Mouse (Mus musculus): ENCODE results near the gene Ppp4r2. TPM values are rescaled to one million over a fixed set of nuclear protein-coding genes. Genes with fewer than 3 reads are reported as not detected.

Ppp4r2 gene
- total RNA-seq (2014; fragmentation: Nextera tagmentation) (94.4 and 139 TPM in 2 replicates), total RNA-seq (2017) (86.0 and 111 TPM in 2 replicates), polyA plus RNA-seq (2012) (48.1 and 80.1 TPM in 2 replicates)

DNA sequence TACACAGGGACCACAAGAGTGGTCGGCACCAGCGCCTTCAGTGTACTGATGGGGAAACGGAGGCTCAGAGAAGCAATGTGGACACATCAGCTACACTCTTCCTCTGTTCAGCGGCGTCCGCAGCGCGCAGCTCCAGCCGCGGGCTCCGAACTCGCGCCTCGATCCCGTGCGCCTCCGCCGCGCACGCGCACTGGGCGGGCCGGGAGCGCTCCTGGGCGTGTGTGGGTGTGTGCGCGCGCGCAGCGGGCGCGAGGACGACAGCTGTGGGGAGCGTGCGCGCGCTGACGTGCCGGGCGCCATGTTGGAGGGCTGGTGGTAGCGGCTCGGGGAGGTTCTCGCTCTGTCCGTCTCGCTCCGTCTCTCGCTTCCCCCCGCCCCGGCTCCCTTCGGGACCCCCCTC, at the start of gene Ppp4r2:
TSS of gene Ppp4r2 (plus strand) at position 268 of the 400 bp plus-strand sequence.
- Histone ChIP-seq H3K36me3 (replicated peaks) (peaks cover 33% of the 10 kb centered on the region), H3K9me3 (replicated peaks) (no peaks in the 10 kb centered on the region), H3K4me1 (ENCODE audit: insufficient read depth, low read depth, low read length) (peaks cover 30% of the 10 kb centered on the region), H3K27me3 (ENCODE audit: insufficient read depth, low read length) (0 out of 2 replicates have a peak, but pooled peaks cover 9% of the 10 kb centered on the region), H3K4me3 (ENCODE audit: low read depth, low read length) (peak within 1 kb of the TSS; percentile 82)
- TF ChIP-seq CTCF (IDR thresholded peaks at IDR 0.05; ENCODE audit: low read depth, low read length) (no peak), GATA2 (IDR thresholded peaks at IDR 0.05; ENCODE audit: borderline replicate concordance, low read depth, low read length) (no peak), POLR2AphosphoS5 (IDR thresholded peaks at IDR 0.05; ENCODE audit: insufficient replicate concordance, low read depth, low read length) (no peak), TAL1 (conservative IDR thresholded peaks at IDR 0.05; ENCODE audit: low read depth, low read length) (no peak), GATA1 (IDR thresholded peaks at IDR 0.05; ENCODE audit: borderline replicate concordance, low read length) (no peak)
- DNase-seq (ENCODE audit: low spot score): peak; percentile 79
- ATAC-seq (ENCODE audit: extremely low read depth, insufficient number of reproducible peaks, low FRiP score, poor library complexity, severe bottlenecking): peak; percentile 61; the same call in 1 of the 2 replicates

DNA sequence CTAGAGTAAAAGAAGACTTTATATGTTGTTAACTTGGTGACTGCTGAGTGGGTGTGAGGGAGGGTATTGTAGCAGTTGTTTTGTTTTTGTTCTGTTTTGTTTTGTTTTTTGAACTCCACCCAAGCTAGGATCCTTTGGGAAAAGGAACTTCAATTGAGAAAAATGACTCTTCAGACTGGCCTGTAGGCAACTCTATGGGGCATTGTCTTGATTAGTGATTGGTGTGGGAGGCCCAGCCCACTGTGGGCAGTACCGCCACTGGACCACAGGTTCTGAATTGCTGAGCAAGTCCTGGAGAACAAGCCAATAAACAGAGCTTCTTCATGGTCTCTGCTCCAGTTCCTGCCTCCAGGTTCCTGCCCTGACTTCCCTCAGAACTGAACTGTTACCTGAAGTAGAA, 45.7 kb upstream of the Ppp4r2 start:
- H3K36me3 ChIP-seq (replicated peaks): no peaks in the 10 kb centered on the region
- no peak for ATAC-seq (ENCODE audit: extremely low read depth, insufficient number of reproducible peaks, low FRiP score, poor library complexity, severe bottlenecking)
- peaks cover 14% of the 10 kb centered on the region; the same call in 1 of the 2 replicates for H3K9me3 ChIP-seq (replicated peaks)
- no peaks in the 10 kb centered on the region for H3K27me3 ChIP-seq (ENCODE audit: insufficient read depth, low read length)
- DNase-seq (ENCODE audit: low spot score): no peak
- no peaks in the 10 kb centered on the region for H3K4me1 ChIP-seq (ENCODE audit: insufficient read depth, low read depth, low read length)
- TF ChIP-seq GATA1 (IDR thresholded peaks at IDR 0.05; ENCODE audit: borderline replicate concordance, low read length): no peak
- TF ChIP-seq POLR2AphosphoS5 (IDR thresholded peaks at IDR 0.05; ENCODE audit: insufficient replicate concordance, low read depth, low read length): no peak
- TF ChIP-seq CTCF (IDR thresholded peaks at IDR 0.05; ENCODE audit: low read depth, low read length): no peak
- no peak for TF ChIP-seq TAL1 (conservative IDR thresholded peaks at IDR 0.05; ENCODE audit: low read depth, low read length)
- no peak for TF ChIP-seq GATA2 (IDR thresholded peaks at IDR 0.05; ENCODE audit: borderline replicate concordance, low read depth, low read length)
- no peak overlapping the region for H3K4me3 ChIP-seq (ENCODE audit: low read depth, low read length)

DNA sequence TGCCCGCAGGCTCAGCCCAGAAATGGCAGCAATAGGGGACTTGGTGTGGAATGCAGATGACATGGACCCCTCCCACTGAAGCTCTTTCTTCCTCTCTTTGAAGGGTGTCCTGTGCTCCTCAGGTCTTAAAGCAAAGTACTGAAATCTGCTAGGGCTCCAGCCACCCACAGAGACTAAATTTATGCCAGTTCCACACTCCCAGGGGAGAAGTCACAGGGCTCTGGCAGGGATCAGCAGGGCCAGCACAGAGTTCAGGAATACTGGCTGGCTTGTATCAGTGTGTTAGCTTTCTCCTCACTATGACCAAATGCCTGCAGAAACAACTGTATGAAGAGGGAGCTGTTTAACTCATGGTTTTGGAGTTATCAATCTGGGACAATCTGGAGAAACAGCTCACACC, 44.3 kb upstream of the Ppp4r2 start:
- Histone ChIP-seq H3K27me3 (ENCODE audit: insufficient read depth, low read length) (no peaks in the 10 kb centered on the region), H3K9me3 (replicated peaks) (peaks cover 12% of the 10 kb centered on the region; the same call in 1 of the 2 replicates), H3K36me3 (replicated peaks) (no peaks in the 10 kb centered on the region), H3K4me1 (ENCODE audit: insufficient read depth, low read depth, low read length) (no peaks in the 10 kb centered on the region), H3K4me3 (ENCODE audit: low read depth, low read length) (no peak overlapping the region)
- ATAC-seq (ENCODE audit: extremely low read depth, insufficient number of reproducible peaks, low FRiP score, poor library complexity, severe bottlenecking) (no peak), DNase-seq (ENCODE audit: low spot score) (no peak)
- TF ChIP-seq CTCF (IDR thresholded peaks at IDR 0.05; ENCODE audit: low read depth, low read length): no peak
- no peak for TF ChIP-seq TAL1 (conservative IDR thresholded peaks at IDR 0.05; ENCODE audit: low read depth, low read length)
- no peak for TF ChIP-seq GATA2 (IDR thresholded peaks at IDR 0.05; ENCODE audit: borderline replicate concordance, low read depth, low read length)
- no peak for TF ChIP-seq POLR2AphosphoS5 (IDR thresholded peaks at IDR 0.05; ENCODE audit: insufficient replicate concordance, low read depth, low read length)
- no peak for TF ChIP-seq GATA1 (IDR thresholded peaks at IDR 0.05; ENCODE audit: borderline replicate concordance, low read length)

DNA sequence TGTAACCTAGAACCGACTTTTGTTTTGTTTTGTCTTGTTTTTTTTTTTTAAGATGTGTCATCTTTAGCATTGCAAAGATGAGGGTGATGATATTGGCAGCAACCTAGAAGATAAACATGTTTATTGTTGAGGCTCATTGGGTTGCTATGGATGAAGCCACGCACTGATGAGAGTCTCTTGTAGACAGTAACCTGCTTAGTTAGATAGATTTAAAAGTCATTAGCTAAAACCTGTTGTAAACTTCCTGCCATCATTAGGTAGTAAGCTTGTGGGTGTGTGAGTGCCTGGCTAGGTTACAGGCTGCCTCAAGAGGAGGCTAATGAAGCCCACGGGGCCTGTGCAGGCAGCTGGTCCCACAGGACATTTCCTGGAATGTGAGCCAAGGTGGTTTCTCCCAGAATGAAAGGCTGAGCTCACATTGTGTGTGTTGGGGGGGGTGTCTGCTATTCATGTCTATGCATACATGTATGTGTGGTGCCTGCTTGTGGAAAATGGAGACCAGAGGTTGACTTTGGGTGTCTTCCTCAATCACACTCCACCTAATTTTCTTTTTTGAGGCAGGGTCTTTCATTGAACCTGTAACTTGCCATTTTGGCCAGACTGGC, 41.3 kb upstream of the Ppp4r2 start:
- Histone ChIP-seq H3K4me1 (ENCODE audit: insufficient read depth, low read depth, low read length) (no peaks in the 10 kb centered on the region), H3K4me3 (ENCODE audit: low read depth, low read length) (no peak overlapping the region), H3K27me3 (ENCODE audit: insufficient read depth, low read length) (no peaks in the 10 kb centered on the region), H3K36me3 (replicated peaks) (no peaks in the 10 kb centered on the region), H3K9me3 (replicated peaks) (peaks cover 2% of the 10 kb centered on the region; the same call in 1 of the 2 replicates)
- DNase-seq (ENCODE audit: low spot score): no peak
- TF ChIP-seq TAL1 (conservative IDR thresholded peaks at IDR 0.05; ENCODE audit: low read depth, low read length) (no peak), CTCF (IDR thresholded peaks at IDR 0.05; ENCODE audit: low read depth, low read length) (no peak), GATA2 (IDR thresholded peaks at IDR 0.05; ENCODE audit: borderline replicate concordance, low read depth, low read length) (no peak), POLR2AphosphoS5 (IDR thresholded peaks at IDR 0.05; ENCODE audit: insufficient replicate concordance, low read depth, low read length) (no peak), GATA1 (IDR thresholded peaks at IDR 0.05; ENCODE audit: borderline replicate concordance, low read length) (no peak)
- ATAC-seq (ENCODE audit: extremely low read depth, insufficient number of reproducible peaks, low FRiP score, poor library complexity, severe bottlenecking): no peak

DNA sequence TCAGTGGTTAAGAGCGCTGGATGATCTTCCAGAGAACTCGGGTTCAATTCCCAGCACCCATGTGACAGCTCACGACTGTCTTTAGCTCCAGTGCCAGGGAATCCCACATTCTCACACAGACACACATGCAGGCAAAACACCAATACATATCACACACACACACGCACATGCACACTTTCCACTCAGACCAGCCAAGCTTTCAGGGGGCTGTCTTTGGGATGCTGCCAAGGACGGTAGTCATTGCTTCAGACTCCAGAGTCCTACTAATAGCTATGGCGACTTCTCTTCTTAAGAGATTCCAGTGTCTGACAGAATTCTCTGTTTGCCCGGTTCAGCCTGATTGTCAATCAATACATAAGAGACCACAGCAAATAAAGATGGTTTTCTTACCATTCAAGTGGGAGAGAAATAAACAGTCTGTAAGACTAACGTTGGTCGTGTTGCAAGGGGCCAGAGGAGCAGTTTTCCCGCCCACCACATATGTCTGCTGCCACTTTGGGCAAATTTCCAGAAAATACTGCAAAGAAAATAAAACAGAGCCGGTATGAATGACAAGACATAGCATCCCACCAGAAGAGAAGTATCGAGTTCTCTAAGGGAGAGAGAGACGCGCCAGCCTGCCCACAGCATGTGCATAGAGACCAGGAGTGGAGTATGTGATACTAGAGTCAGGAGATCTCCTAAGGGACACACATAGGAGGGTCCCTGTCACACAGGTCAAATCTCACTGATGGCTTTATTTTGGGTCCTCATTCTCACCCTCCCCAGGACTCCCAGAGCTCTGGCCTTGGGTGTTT, 40.3 kb upstream of the Ppp4r2 start:
- DNase-seq (ENCODE audit: low spot score): no peak

DNA sequence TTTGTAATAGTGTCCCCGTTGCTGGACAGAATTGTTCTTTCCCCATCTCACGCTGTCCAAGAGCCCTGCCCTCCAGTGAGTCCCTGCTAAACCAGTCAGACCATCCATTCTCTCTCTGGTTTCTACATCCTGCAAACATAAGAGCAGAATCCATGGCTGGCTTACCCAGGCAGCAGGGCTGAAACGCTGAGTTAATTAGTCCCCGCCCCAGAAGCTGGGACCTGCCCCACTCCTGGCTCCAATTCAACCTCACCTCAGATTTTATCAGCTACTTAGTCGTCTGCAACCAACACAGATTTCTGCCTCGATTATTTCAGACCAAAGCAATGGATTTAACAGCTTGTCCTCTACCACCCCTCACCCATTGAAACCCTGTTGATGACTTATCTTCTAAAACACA, 37.6 kb upstream of the Ppp4r2 start:
- TF ChIP-seq CTCF (IDR thresholded peaks at IDR 0.05; ENCODE audit: low read depth, low read length) (no peak), GATA1 (IDR thresholded peaks at IDR 0.05; ENCODE audit: borderline replicate concordance, low read length) (no peak)
- no peak for DNase-seq (ENCODE audit: low spot score)
- no peak for ATAC-seq (ENCODE audit: extremely low read depth, insufficient number of reproducible peaks, low FRiP score, poor library complexity, severe bottlenecking)
- Histone ChIP-seq H3K4me1 (ENCODE audit: insufficient read depth, low read depth, low read length) (no peaks in the 10 kb centered on the region), H3K36me3 (replicated peaks) (no peaks in the 10 kb centered on the region), H3K9me3 (replicated peaks) (no peaks in the 10 kb centered on the region), H3K27me3 (ENCODE audit: insufficient read depth, low read length) (no peaks in the 10 kb centered on the region), H3K4me3 (ENCODE audit: low read depth, low read length) (no peak overlapping the region)

More for the DNA sequence above, 40.3 kb upstream of the Ppp4r2 start:
- Histone ChIP-seq H3K36me3 (replicated peaks) (no peaks in the 10 kb centered on the region), H3K4me1 (ENCODE audit: insufficient read depth, low read depth, low read length) (no peaks in the 10 kb centered on the region), H3K27me3 (ENCODE audit: insufficient read depth, low read length) (no peaks in the 10 kb centered on the region), H3K9me3 (replicated peaks) (no peaks in the 10 kb centered on the region), H3K4me3 (ENCODE audit: low read depth, low read length) (no peak overlapping the region)
- no peak for ATAC-seq (ENCODE audit: extremely low read depth, insufficient number of reproducible peaks, low FRiP score, poor library complexity, severe bottlenecking)
- TF ChIP-seq POLR2AphosphoS5 (IDR thresholded peaks at IDR 0.05; ENCODE audit: insufficient replicate concordance, low read depth, low read length) (no peak), GATA1 (IDR thresholded peaks at IDR 0.05; ENCODE audit: borderline replicate concordance, low read length) (no peak), TAL1 (conservative IDR thresholded peaks at IDR 0.05; ENCODE audit: low read depth, low read length) (no peak), GATA2 (IDR thresholded peaks at IDR 0.05; ENCODE audit: borderline replicate concordance, low read depth, low read length) (no peak), CTCF (IDR thresholded peaks at IDR 0.05; ENCODE audit: low read depth, low read length) (no peak)

Data from G1E (cell line).